Mouse (Mus musculus): ENCODE measurements around the gene Kmt5a. TPM values are rescaled to one million over a fixed set of nuclear protein-coding genes. Genes with fewer than 3 reads are reported as not detected.
A peak's percentile ranks its signal among the peaks of the same experiment; 100 is the strongest.

Kmt5a gene
- polyA plus RNA-seq (2016; fragmentation: Nextera tagmentation; extraction: Ambion mirVana) = 60.9 and 71.3 TPM in 2 replicates

- Histone ChIP-seq H3K27ac (peak within 1 kb of the TSS; percentile 89), H3K9me3 (no peaks in the 10 kb centered on the region), H3K36me3 (no peaks in the 10 kb centered on the region), H3K27me3 (no peaks in the 10 kb centered on the region), H3K4me3 (peak within 1 kb of the TSS; percentile 71), H3K9ac (peak within 1 kb of the TSS; percentile 74), H3K4me1 (peaks cover 7% of the 10 kb centered on the region), H3K4me2 (replicated peaks) (peak within 1 kb of the TSS; percentile 94)
- 1% methylated on average over 34 of the region's 34 CpGs for WGBS
- ATAC-seq (ENCODE audit: insufficient number of reproducible peaks, insufficient read depth, low FRiP score, low TSS enrichment) = peak; percentile 97
Observed at GRCm38 (mm10) chr5:124439447-124440093, at the start of gene Kmt5a. Gene Kmt5a (plus strand): TSS chr5:124439930.

- Histone ChIP-seq H3K27me3 (no peaks in the 10 kb centered on the region), H3K4me1 (no peaks in the 10 kb centered on the region), H3K9ac (no peak overlapping the region), H3K36me3 (peaks cover 74% of the 10 kb centered on the region), H3K9me3 (no peaks in the 10 kb centered on the region), H3K27ac (no peak overlapping the region), H3K4me3 (no peak overlapping the region), H3K4me2 (replicated peaks) (no peak overlapping the region)
- 97% methylated on average over 4 of the region's 4 CpGs for WGBS
- ATAC-seq (ENCODE audit: insufficient number of reproducible peaks, insufficient read depth, low FRiP score, low TSS enrichment) = no peak
Observed at GRCm38 (mm10) chr5:124392412-124392811, 47.3 kb upstream of the Kmt5a start.

GRCm38 (mm10) chr5:124393726-124394125, 46.0 kb upstream of the Kmt5a start:
- H3K4me3 ChIP-seq = no peak overlapping the region
- no peak overlapping the region for H3K9ac ChIP-seq
- no peak overlapping the region for H3K4me2 ChIP-seq (replicated peaks)
- no peak overlapping the region for H3K27ac ChIP-seq
- H3K9me3 ChIP-seq = no peaks in the 10 kb centered on the region
- 92% methylated on average over 7 of the region's 7 CpGs for WGBS
- H3K27me3 ChIP-seq = no peaks in the 10 kb centered on the region
- H3K4me1 ChIP-seq = no peaks in the 10 kb centered on the region
- no peak for ATAC-seq (ENCODE audit: insufficient number of reproducible peaks, insufficient read depth, low FRiP score, low TSS enrichment)
- H3K36me3 ChIP-seq = peaks cover 71% of the 10 kb centered on the region

GRCm38 (mm10) chr5:124410808-124411207, 28.9 kb upstream of the Kmt5a start:
- Histone ChIP-seq H3K9me3 (no peaks in the 10 kb centered on the region), H3K4me2 (replicated peaks) (no peak overlapping the region), H3K4me1 (no peaks in the 10 kb centered on the region), H3K27ac (no peak overlapping the region), H3K27me3 (no peaks in the 10 kb centered on the region), H3K4me3 (no peak overlapping the region), H3K9ac (no peak overlapping the region), H3K36me3 (peaks cover 51% of the 10 kb centered on the region)
- no peak for ATAC-seq (ENCODE audit: insufficient number of reproducible peaks, insufficient read depth, low FRiP score, low TSS enrichment)
- 75% methylated on average over 3 of the region's 3 CpGs for WGBS

GRCm38 (mm10) chr5:124412163-124412562, 27.6 kb upstream of the Kmt5a start:
- no peak for ATAC-seq (ENCODE audit: insufficient number of reproducible peaks, insufficient read depth, low FRiP score, low TSS enrichment)
- Histone ChIP-seq H3K4me2 (replicated peaks) (no peak overlapping the region), H3K36me3 (peaks cover 45% of the 10 kb centered on the region), H3K27ac (no peak overlapping the region), H3K9me3 (no peaks in the 10 kb centered on the region), H3K27me3 (no peaks in the 10 kb centered on the region), H3K4me3 (no peak overlapping the region), H3K9ac (no peak overlapping the region), H3K4me1 (no peaks in the 10 kb centered on the region)
- WGBS = 94% methylated on average over 5 of the region's 5 CpGs

- H3K36me3 ChIP-seq = peaks cover 12% of the 10 kb centered on the region
- WGBS = 95% methylated on average over 2 of the region's 2 CpGs
- ATAC-seq (ENCODE audit: insufficient number of reproducible peaks, insufficient read depth, low FRiP score, low TSS enrichment) = no peak
Observed at GRCm38 (mm10) chr5:124418903-124419302, 20.8 kb upstream of the Kmt5a start.

GRCm38 (mm10) chr5:124421786-124422185, 17.9 kb upstream of the Kmt5a start:
- H3K27me3 ChIP-seq = no peaks in the 10 kb centered on the region
- peaks cover 6% of the 10 kb centered on the region for H3K4me1 ChIP-seq
- WGBS = 94% methylated on average over 2 of the region's 2 CpGs
- no peak overlapping the region for H3K4me3 ChIP-seq
- no peak overlapping the region for H3K9ac ChIP-seq
- ATAC-seq (ENCODE audit: insufficient number of reproducible peaks, insufficient read depth, low FRiP score, low TSS enrichment) = no peak
- H3K4me2 ChIP-seq (replicated peaks) = no peak overlapping the region
- peaks cover 12% of the 10 kb centered on the region for H3K36me3 ChIP-seq
- H3K9me3 ChIP-seq = no peaks in the 10 kb centered on the region
- no peak overlapping the region for H3K27ac ChIP-seq

More at GRCm38 (mm10) chr5:124418903-124419302, 20.8 kb upstream of the Kmt5a start:
- no peak overlapping the region for H3K4me2 ChIP-seq (replicated peaks)
- H3K4me1 ChIP-seq = peaks cover 2% of the 10 kb centered on the region
- H3K4me3 ChIP-seq = no peak overlapping the region
- H3K27me3 ChIP-seq = no peaks in the 10 kb centered on the region
- no peak overlapping the region for H3K27ac ChIP-seq
- H3K9ac ChIP-seq = no peak overlapping the region
- no peaks in the 10 kb centered on the region for H3K9me3 ChIP-seq

GRCm38 (mm10) chr5:124424200-124424722, 15.5 kb upstream of the Kmt5a start:
- WGBS = 4% methylated on average over 14 of the region's 14 CpGs
- peak overlapping the region; percentile 100 for H3K4me3 ChIP-seq
- peaks cover 8% of the 10 kb centered on the region for H3K36me3 ChIP-seq
- H3K27ac ChIP-seq = no peak overlapping the region
- peaks cover 6% of the 10 kb centered on the region for H3K4me1 ChIP-seq
- no peaks in the 10 kb centered on the region for H3K9me3 ChIP-seq
- ATAC-seq (ENCODE audit: insufficient number of reproducible peaks, insufficient read depth, low FRiP score, low TSS enrichment) = no peak
- H3K4me2 ChIP-seq (replicated peaks) = peak overlapping the region; percentile 91
- peak overlapping the region; percentile 97 for H3K9ac ChIP-seq
- H3K27me3 ChIP-seq = no peaks in the 10 kb centered on the region

- H3K9me3 ChIP-seq = no peaks in the 10 kb centered on the region
Observed at GRCm38 (mm10) chr5:124424723-124425411, 14.9 kb upstream of the Kmt5a start.

GRCm38 (mm10) chr5:124425412-124426259, 14.1 kb upstream of the Kmt5a start, which contains the start of gene Sbno1:
Gene Sbno1 (minus strand): TSS chr5:124426001.
- peaks cover 6% of the 10 kb centered on the region for H3K4me1 ChIP-seq
- peak; percentile 78 for ATAC-seq (ENCODE audit: insufficient number of reproducible peaks, insufficient read depth, low FRiP score, low TSS enrichment)
- H3K4me3 ChIP-seq = peak within 1 kb of the TSS; percentile 100
- peak within 1 kb of the TSS; percentile 97 for H3K9ac ChIP-seq
- peaks cover 8% of the 10 kb centered on the region for H3K36me3 ChIP-seq
- H3K27me3 ChIP-seq = no peaks in the 10 kb centered on the region
- peak within 1 kb of the TSS; percentile 91 for H3K4me2 ChIP-seq (replicated peaks)
- no peaks in the 10 kb centered on the region for H3K9me3 ChIP-seq
- WGBS = under 1% methylated on average over 56 of the region's 81 CpGs
- peak within 1 kb of the TSS; percentile 86 for H3K27ac ChIP-seq

More at GRCm38 (mm10) chr5:124424723-124425411, 14.9 kb upstream of the Kmt5a start:
- peak overlapping the region; percentile 84 for H3K27ac ChIP-seq
- H3K9ac ChIP-seq = peak overlapping the region; percentile 97
- peaks cover 6% of the 10 kb centered on the region for H3K4me1 ChIP-seq
- peak; percentile 71 for ATAC-seq (ENCODE audit: insufficient number of reproducible peaks, insufficient read depth, low FRiP score, low TSS enrichment)
- no peaks in the 10 kb centered on the region for H3K27me3 ChIP-seq
- peaks cover 8% of the 10 kb centered on the region for H3K36me3 ChIP-seq
- 0% methylated on average over 62 of the region's 63 CpGs for WGBS
- peak overlapping the region; percentile 100 for H3K4me3 ChIP-seq
- H3K4me2 ChIP-seq (replicated peaks) = peak overlapping the region; percentile 91

GRCm38 (mm10) chr5:124426475-124427071, 13.2 kb upstream of the Kmt5a start:
- H3K36me3 ChIP-seq = peaks cover 6% of the 10 kb centered on the region
- H3K4me2 ChIP-seq (replicated peaks) = peak overlapping the region; percentile 46; the same call in 1 of the 2 replicates
- H3K27me3 ChIP-seq = no peaks in the 10 kb centered on the region
- peaks cover 6% of the 10 kb centered on the region for H3K4me1 ChIP-seq
- ATAC-seq (ENCODE audit: insufficient number of reproducible peaks, insufficient read depth, low FRiP score, low TSS enrichment) = no peak
- no peaks in the 10 kb centered on the region for H3K9me3 ChIP-seq
- WGBS = 89% methylated on average over 10 of the region's 10 CpGs
- peak overlapping the region; percentile 100 for H3K4me3 ChIP-seq
- peak overlapping the region; percentile 86 for H3K27ac ChIP-seq
- no peak overlapping the region for H3K9ac ChIP-seq

All from embryonic facial prominence, embryonic 12.5 days (tissue).